Mouse (Mus musculus) midbrain, embryonic 13.5 days (tissue): Measurements from ENCODE around the gene Frem2. TPM values are rescaled to one million over a fixed set of nuclear protein-coding genes. Genes with fewer than 3 reads are reported as not detected.

ENCODE experiments used
- ATAC-seq: fragments of 200-750 bp; cut with Nextera tagmentation; 2 replicates; pipeline ENCODE4 v1.8.0; 2017; ENCODE audit warnings: mild to moderate bottlenecking, moderate TSS enrichment, moderate library complexity
- H3K27ac ChIP-seq: fragments of 300-500 bp; sonication (generic); 2 replicates; pipeline ENCODE4 v1.5.1; 2015; ENCODE audit warnings: inconsistent platforms, mild to moderate bottlenecking, moderate library complexity
- H3K27me3 ChIP-seq: fragments of 300-500 bp; sonication (generic); 2 replicates; pipeline ENCODE4 v1.6.1; 2015; ENCODE audit warnings: mild to moderate bottlenecking, inconsistent platforms
- H3K36me3 ChIP-seq: fragments of 300-500 bp; sonication (generic); 2 replicates; pipeline ENCODE4 v1.6.1; 2015; ENCODE audit warnings: mild to moderate bottlenecking, inconsistent platforms
- H3K4me1 ChIP-seq: fragments of 300-500 bp; sonication (generic); replicated peaks from 2 replicates; pipeline ENCODE4 v1.6.1; 2015; ENCODE audit warnings: inconsistent platforms
- H3K4me2 ChIP-seq: fragments of 300-500 bp; sonication (generic); replicated peaks from 2 replicates; pipeline ENCODE4 v1.6.1; 2015; ENCODE audit warnings: moderate library complexity, mild to moderate bottlenecking, inconsistent platforms
- H3K4me3 ChIP-seq: fragments of 300-500 bp; sonication (generic); replicated peaks from 2 replicates; pipeline ENCODE4 v1.5.1; 2015; ENCODE audit warnings: mild to moderate bottlenecking, inconsistent platforms
- H3K9ac ChIP-seq: fragments of 300-500 bp; sonication (generic); replicated peaks from 2 replicates; pipeline ENCODE4 v1.6.1; 2015; ENCODE audit warnings: mild to moderate bottlenecking, inconsistent platforms
- H3K9me3 ChIP-seq: fragments of 300-500 bp; sonication (generic); 2 replicates; pipeline ENCODE4 v1.6.1; 2016; ENCODE audit warnings: mild to moderate bottlenecking, inconsistent platforms
- WGBS: fragments of 180-500 bp; shearing (Covaris S2); methylation state at CpG from one replicate; pipeline ENCODE4 v1.1.7; 2015; 5-methylcytosine and 5-hydroxymethylcytosine counted together
- polyA plus RNA-seq: library from polyadenylated mRNA; unstranded; fragments of >200 nt; fragmentation: Nextera tagmentation; extraction: Ambion mirVana; gene quantifications from 2 replicates; pipeline ENCODE4 v1.2.1, GENCODE M21; 2015

Frem2 gene
- polyA plus RNA-seq, 1 experiment from 2014 or later = 1.0 TPM

DNA sequence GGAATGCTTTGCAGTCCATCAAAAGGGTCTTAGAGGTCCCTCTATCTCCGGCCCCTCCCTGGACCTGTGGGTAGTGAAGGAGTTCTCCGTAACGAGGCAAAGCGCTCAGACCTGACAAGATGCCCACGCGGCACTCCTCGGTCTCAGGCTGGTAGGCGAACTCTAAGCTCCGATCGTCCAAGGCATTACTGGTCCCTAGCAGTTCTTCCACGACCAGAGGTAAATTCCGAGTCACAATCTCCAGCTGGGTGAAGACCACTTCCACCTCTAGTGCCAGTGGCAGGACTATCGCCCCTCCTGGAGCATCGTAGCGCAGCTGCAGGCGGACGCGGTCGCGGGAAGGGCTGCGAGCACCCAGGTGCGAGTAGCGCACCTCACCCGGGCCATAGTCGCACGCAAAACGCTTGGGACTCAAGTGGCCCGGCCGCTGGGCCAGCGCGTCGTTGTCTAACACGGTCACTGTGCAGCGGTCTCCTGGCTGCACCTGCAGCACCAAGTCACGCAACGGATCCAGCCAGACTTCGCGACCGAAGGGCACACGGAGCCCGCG is 752 bp downstream of the Frem2 start:
- Histone ChIP-seq H3K36me3 (no peaks in the 10 kb centered on the region), H3K9ac (peak overlapping the region; percentile 69), H3K4me1 (peaks cover 28% of the 10 kb centered on the region), H3K4me2 (peak overlapping the region; percentile 97), H3K27ac (no peak overlapping the region), H3K4me3 (peak overlapping the region; percentile 58), H3K9me3 (no peaks in the 10 kb centered on the region), H3K27me3 (peaks cover 37% of the 10 kb centered on the region)
- peak; percentile 15 for ATAC-seq
- under 1% methylated on average over 42 of the region's 42 CpGs for WGBS

DNA sequence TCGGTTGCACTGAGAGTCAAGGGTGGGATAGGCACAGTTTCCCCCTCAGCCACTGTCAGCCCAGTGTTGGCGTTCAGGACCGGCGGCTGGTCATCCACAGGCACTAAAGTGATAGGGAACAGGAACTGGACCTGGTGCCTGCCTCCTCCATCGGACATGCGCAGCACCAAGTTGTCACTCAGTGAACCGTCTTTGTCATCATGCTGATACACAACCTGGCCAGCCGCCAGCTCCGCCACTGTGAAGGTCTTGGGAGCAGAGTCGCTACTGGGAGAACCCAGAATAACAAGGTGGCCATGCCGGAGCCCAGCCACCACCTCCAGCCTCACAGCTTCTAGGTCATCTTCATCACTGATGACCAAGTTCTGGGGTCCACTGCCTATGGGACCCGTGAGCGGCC is 1.8 kb downstream of the Frem2 start:
- WGBS = 92% methylated on average over 13 of the region's 13 CpGs

DNA sequence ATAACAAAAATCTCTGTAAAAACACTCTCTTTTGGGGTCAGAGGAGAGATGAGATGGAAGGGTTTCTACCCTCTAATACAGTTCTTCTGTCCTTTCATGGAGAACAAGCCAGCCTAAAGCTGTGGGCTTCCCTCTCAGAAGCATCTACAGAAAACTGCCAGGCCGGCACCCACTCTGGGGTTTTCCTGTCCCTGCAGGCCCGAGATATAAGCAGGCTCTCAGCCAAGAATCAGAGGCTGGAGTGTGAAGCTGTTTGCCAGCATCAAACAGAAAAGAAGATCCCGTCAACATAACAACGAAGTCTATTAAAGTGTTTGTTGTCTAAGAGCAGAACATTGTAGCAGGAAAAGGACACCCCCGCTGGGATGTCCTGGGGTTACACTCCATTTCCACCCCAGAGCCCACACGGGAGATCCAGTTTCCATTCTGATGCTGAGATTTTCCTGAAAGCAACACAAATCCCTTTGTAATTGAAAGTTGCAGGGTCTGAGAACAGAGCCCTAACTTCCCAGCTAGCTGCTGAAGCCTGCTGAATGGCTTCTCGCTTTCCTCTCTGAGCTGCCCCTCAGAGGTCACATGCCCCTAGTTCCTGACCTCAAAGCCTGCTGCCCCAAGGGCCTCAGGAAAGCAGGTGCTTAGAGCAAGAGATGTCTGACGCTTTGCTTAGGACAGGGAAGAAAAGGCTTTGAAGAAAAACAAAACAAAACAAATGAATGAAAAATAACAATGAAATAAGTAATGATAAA is 7.0 kb downstream of the Frem2 start:
- Histone ChIP-seq H3K36me3 (no peaks in the 10 kb centered on the region), H3K4me3 (no peak overlapping the region), H3K27me3 (peaks cover 7% of the 10 kb centered on the region), H3K9me3 (no peaks in the 10 kb centered on the region), H3K4me1 (peaks cover 7% of the 10 kb centered on the region), H3K27ac (peak overlapping the region; percentile 4; the same call in 1 of the 2 replicates), H3K9ac (no peak overlapping the region), H3K4me2 (peak overlapping the region; percentile 17; the same call in 1 of the 2 replicates)
- peak; percentile 60; the same call in 1 of the 2 replicates for ATAC-seq
- WGBS = 2% methylated on average over 8 of the region's 8 CpGs

More for the DNA sequence above, 1.8 kb downstream of the Frem2 start:
- ATAC-seq = no peak
- Histone ChIP-seq H3K9ac (no peak overlapping the region), H3K4me2 (0 out of 2 replicates have a peak overlapping the region, but pooled peaks have one; percentile 97), H3K4me1 (peaks cover 29% of the 10 kb centered on the region), H3K27ac (no peak overlapping the region), H3K4me3 (no peak overlapping the region; the same call in 1 of the 2 replicates), H3K27me3 (peaks cover 37% of the 10 kb centered on the region), H3K9me3 (no peaks in the 10 kb centered on the region), H3K36me3 (no peaks in the 10 kb centered on the region)

DNA sequence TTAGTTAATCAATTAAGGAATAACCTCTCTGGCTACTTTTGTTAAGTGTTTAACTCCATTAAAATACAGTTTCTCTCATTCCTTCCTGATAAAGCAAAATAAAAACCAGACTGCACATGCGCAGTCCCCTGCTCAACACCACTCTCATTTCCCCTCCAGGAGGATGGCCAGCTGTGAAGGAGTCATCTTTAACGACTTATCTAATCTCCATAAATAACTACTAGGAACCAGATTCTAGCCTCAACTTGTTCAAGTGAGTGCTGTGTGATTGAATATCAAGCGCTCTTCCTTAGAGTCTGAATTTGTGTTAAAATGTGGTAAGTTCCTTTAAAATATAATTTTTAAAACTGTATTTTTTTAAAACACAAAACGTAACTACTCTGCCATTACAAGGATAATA is 7.7 kb downstream of the Frem2 start:
- Histone ChIP-seq H3K4me3 (no peak overlapping the region), H3K9ac (no peak overlapping the region), H3K27me3 (no peaks in the 10 kb centered on the region), H3K4me1 (peaks cover 9% of the 10 kb centered on the region), H3K27ac (no peak overlapping the region), H3K4me2 (no peak overlapping the region), H3K36me3 (no peaks in the 10 kb centered on the region), H3K9me3 (no peaks in the 10 kb centered on the region)
- ATAC-seq = no peak
- WGBS = 41% methylated on average over 4 of the region's 4 CpGs

DNA sequence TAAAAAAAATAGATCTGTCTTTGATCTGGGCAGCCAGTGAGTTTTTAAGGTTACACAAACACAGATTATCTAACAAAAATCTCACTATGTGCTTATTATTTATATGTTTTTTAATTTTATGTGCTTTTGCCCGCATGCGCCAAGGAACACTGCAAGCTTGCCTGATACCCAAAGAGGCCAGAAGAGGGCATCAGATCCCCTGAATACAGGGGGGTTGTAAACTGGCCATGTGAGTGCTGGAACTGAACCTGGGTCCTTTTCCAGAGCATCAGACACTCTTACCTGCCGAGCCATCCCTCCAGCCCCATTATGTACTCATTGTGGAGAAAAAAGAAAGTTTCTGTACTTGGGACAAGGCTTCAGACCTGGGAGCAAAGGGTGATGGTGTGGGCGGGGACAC is 8.3 kb downstream of the Frem2 start:
- no peak for ATAC-seq
- no peak overlapping the region for H3K4me3 ChIP-seq
- H3K4me2 ChIP-seq = no peak overlapping the region
- no peaks in the 10 kb centered on the region for H3K27me3 ChIP-seq
- peaks cover 9% of the 10 kb centered on the region for H3K4me1 ChIP-seq
- no peak overlapping the region for H3K27ac ChIP-seq
- H3K9me3 ChIP-seq = no peaks in the 10 kb centered on the region
- H3K36me3 ChIP-seq = no peaks in the 10 kb centered on the region
- no peak overlapping the region for H3K9ac ChIP-seq
- 74% methylated on average over 4 of the region's 4 CpGs for WGBS

DNA sequence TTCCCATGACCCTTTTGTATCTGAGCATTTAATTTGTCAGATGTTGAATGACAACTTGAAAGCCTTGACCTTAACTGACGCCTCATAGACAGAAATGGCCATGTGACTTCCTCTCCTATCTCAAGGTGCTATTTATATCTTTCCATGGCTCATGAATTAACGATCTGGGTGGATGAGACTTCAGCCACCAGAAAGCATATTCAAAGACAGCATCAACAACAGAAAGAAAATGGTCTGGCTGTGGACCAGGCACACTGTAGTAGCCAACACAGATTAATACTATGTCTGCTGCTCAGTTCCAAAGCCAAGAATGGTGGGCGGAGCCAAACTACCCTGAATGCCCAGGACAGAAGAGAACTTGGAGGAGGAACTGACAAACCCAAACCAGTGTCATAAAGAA is 21.2 kb downstream of the Frem2 start:
- Histone ChIP-seq H3K27me3 (no peaks in the 10 kb centered on the region), H3K4me3 (no peak overlapping the region), H3K27ac (no peak overlapping the region), H3K9ac (no peak overlapping the region), H3K9me3 (no peaks in the 10 kb centered on the region), H3K4me1 (peaks cover 3% of the 10 kb centered on the region), H3K4me2 (no peak overlapping the region), H3K36me3 (no peaks in the 10 kb centered on the region)
- WGBS = 82% methylated on average over 3 of the region's 3 CpGs
- no peak for ATAC-seq

DNA sequence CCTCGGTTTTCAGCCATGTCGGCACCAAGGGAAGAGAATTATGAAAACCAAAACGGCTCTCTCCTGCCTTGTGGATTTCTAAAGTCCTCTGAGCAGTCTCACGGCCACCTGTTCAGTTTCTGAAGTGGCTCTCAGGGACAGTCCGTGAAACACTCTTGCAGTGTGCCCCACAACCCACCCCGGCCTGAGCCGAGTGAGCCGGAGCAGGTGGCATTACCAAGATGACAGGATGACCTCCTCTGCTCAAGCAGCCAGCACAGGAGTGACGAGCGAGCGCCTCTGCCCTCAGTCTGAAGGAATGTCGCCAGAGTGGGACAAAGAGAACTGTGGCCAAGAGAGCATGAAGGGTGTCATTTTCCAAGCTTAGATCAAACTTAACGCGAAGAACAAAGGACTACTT is 26.0 kb downstream of the Frem2 start:
- Histone ChIP-seq H3K4me2 (peak overlapping the region; percentile 25; the same call in 1 of the 2 replicates), H3K27ac (no peak overlapping the region), H3K4me1 (peaks cover 6% of the 10 kb centered on the region), H3K36me3 (no peaks in the 10 kb centered on the region), H3K9ac (no peak overlapping the region), H3K27me3 (no peaks in the 10 kb centered on the region), H3K4me3 (no peak overlapping the region), H3K9me3 (no peaks in the 10 kb centered on the region)
- ATAC-seq = no peak
- WGBS = 39% methylated on average over 14 of the region's 14 CpGs

DNA sequence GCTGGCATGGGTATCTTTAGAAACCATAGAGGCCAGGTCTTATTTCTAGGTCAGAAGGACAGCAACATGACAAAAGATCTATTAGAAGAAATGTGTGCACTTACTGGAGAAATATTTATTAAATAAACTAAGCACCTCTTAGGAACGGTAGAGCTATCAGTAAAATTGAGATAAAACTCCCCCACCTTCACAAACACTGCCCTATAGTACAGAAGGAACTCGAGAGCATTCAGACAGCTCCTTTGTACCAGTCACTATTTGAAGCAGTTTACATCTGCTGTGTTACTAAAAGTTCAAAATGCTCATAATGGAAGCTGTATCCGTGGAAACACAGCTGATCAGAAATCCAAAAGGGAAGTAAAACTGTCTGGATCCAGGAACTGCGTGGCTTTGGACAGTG is 26.5 kb downstream of the Frem2 start:
- Histone ChIP-seq H3K36me3 (no peaks in the 10 kb centered on the region), H3K4me2 (0 out of 2 replicates have a peak overlapping the region, but pooled peaks have one; percentile 25)
- WGBS = 56% methylated on average over 4 of the region's 4 CpGs

DNA sequence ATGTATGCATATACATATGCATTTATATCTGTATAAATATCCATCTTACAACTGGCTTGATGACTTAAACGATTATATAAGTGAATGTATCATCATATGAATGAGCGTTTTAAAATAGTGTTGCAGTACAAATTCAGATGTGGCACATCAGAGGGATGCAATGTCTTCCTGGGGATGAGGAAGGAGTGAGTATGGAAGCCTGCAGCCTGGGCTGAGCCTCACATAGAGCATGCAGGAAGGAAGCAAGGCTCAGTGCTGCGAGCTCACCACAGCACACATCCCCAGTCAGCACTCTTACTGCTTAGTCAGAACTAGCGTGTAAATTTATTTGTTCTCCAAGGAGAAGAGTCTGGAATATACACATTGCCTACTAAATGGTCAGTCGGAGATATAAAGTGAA is 27.2 kb downstream of the Frem2 start:
- Histone ChIP-seq H3K27me3 (no peaks in the 10 kb centered on the region), H3K36me3 (no peaks in the 10 kb centered on the region), H3K4me2 (no peak overlapping the region), H3K9me3 (no peaks in the 10 kb centered on the region), H3K9ac (no peak overlapping the region), H3K4me3 (no peak overlapping the region), H3K27ac (no peak overlapping the region), H3K4me1 (peaks cover 6% of the 10 kb centered on the region)
- WGBS = 91% methylated on average over 5 of the region's 5 CpGs
- ATAC-seq = no peak

More for the DNA sequence above, 26.5 kb downstream of the Frem2 start:
- Histone ChIP-seq H3K4me1 (peaks cover 6% of the 10 kb centered on the region), H3K9ac (no peak overlapping the region), H3K9me3 (no peaks in the 10 kb centered on the region), H3K27me3 (no peaks in the 10 kb centered on the region), H3K27ac (no peak overlapping the region), H3K4me3 (no peak overlapping the region)
- ATAC-seq = no peak

DNA sequence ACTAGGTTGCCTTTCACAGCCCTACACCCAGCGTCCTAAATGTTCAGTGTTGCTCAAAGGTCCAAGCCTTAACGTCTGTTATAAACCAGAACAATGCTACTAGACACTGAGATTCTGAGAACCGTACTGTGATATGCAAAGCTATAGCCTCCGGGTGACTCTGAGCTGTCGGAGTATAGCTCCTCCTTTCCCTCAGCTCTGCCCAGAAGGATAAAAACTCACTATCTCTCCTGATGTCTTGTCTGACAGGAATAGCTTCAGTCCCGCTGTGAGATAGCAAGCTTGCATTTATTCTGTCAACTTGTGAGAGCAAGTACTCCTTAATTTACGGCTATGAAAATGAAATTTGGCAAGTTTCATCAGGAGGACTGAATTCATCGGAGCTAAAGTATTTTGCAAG is 33.9 kb downstream of the Frem2 start:
- no peak overlapping the region; the same call in 1 of the 2 replicates for H3K9ac ChIP-seq
- WGBS = 87% methylated on average over 8 of the region's 8 CpGs
- H3K4me3 ChIP-seq = no peak overlapping the region
- no peak for ATAC-seq
- no peak overlapping the region for H3K4me2 ChIP-seq
- 0 out of 2 replicates have a peak, but pooled peaks cover 6% of the 10 kb centered on the region for H3K4me1 ChIP-seq
- H3K27me3 ChIP-seq = no peaks in the 10 kb centered on the region
- no peaks in the 10 kb centered on the region for H3K9me3 ChIP-seq
- no peaks in the 10 kb centered on the region for H3K36me3 ChIP-seq
- no peak overlapping the region for H3K27ac ChIP-seq

DNA sequence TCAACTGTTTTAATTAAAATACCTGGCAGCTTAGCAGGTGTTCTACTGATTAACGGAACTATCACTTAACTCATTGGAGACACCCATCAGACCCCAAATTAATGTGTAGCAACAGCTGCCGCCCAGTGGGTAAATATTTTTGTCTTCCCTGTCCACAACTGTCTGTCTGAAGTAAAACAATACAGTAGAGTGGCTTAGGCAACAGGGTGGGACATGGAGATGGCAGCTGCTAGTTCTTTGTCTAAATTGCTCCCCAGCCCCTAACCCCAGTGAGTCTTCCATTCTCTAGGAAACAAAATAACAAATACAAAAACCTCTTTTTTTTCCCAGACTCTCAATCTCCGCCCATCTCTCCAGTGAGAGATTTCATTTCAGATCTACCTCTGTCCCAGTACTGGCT is 36.2 kb downstream of the Frem2 start:
- no peaks in the 10 kb centered on the region for H3K9me3 ChIP-seq
- H3K27me3 ChIP-seq = no peaks in the 10 kb centered on the region
- 76% methylated on average over 3 of the region's 3 CpGs for WGBS
- H3K4me3 ChIP-seq = no peak overlapping the region
- H3K27ac ChIP-seq = no peak overlapping the region
- H3K9ac ChIP-seq = no peak overlapping the region
- H3K4me2 ChIP-seq = no peak overlapping the region
- H3K4me1 ChIP-seq = 0 out of 2 replicates have a peak, but pooled peaks cover 6% of the 10 kb centered on the region
- ATAC-seq = no peak
- H3K36me3 ChIP-seq = no peaks in the 10 kb centered on the region

DNA sequence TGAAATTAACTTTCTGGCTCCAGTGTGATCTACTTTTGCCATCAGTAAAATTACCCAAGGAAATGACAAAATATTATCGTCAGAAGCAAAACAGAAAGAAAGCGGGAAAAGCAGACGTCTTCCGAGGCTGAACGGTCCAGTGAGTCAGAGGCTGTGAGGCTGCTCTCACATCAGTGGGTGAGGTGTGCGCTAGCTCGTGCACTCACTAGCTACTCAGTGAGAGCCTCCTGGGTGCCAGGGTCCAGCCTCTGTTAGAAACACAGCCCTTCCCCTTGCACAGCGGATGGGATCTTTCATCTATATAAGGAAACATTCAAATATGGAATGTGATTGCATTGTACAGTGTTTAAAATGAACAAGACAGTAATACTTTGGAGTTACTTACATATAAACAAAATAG is 36.8 kb downstream of the Frem2 start:
- Histone ChIP-seq H3K4me1 (0 out of 2 replicates have a peak, but pooled peaks cover 6% of the 10 kb centered on the region), H3K36me3 (no peaks in the 10 kb centered on the region), H3K4me3 (no peak overlapping the region), H3K27ac (no peak overlapping the region), H3K9ac (no peak overlapping the region), H3K27me3 (no peaks in the 10 kb centered on the region), H3K4me2 (no peak overlapping the region), H3K9me3 (no peaks in the 10 kb centered on the region)
- WGBS = 77% methylated on average over 8 of the region's 8 CpGs
- ATAC-seq = no peak
